Mouse (Mus musculus): ENCODE results near the gene Nppa. TPM values are rescaled to one million over a fixed set of nuclear protein-coding genes. Genes with fewer than 3 reads are reported as not detected.
A peak's percentile ranks its signal among the peaks of the same experiment; 100 is the strongest.

Gene Nppa
- total RNA-seq, 1 experiment from 2014 or later = not detected

- no peak for ATAC-seq (replicated peaks; ENCODE audit: insufficient number of reproducible peaks, low FRiP score, low TSS enrichment, poor library complexity, severe bottlenecking)
Measured at GRCm38 (mm10) chr4:148004361-148004760, 3.8 kb downstream of the Nppa start.

GRCm38 (mm10) chr4:148008412-148008811 lies 7.9 kb downstream of the Nppa start:
- no peak for ATAC-seq (replicated peaks; ENCODE audit: insufficient number of reproducible peaks, low FRiP score, low TSS enrichment, poor library complexity, severe bottlenecking)

- no peak for ATAC-seq (replicated peaks; ENCODE audit: insufficient number of reproducible peaks, low FRiP score, low TSS enrichment, poor library complexity, severe bottlenecking)
Measured at GRCm38 (mm10) chr4:148009641-148010040, 9.1 kb downstream of the Nppa start.

DNA sequence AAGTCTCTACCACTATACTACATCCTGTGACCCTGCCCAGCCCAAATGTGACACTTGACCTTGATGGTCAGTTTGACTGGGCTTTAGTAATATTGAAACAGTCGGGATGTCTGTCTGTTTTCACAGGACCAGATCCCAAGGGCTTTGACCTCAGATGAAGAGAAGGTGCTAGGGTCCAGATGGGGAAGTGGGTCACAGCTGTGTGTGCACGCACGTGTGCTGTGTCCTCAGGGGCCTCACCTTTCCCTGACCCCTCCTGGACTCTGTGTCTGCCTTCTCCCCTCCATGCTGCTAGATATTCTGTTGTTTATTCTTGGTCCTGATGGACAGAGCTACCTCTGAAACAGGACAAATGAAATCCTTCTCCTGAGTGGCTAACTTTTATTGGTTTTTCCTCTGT lies 10.8 kb downstream of the Nppa start:
- no peak for ATAC-seq (replicated peaks; ENCODE audit: insufficient number of reproducible peaks, low FRiP score, low TSS enrichment, poor library complexity, severe bottlenecking)

GRCm38 (mm10) chr4:148012216-148012615 lies 11.7 kb downstream of the Nppa start:
- ATAC-seq (replicated peaks; ENCODE audit: insufficient number of reproducible peaks, low FRiP score, low TSS enrichment, poor library complexity, severe bottlenecking) = no peak

DNA sequence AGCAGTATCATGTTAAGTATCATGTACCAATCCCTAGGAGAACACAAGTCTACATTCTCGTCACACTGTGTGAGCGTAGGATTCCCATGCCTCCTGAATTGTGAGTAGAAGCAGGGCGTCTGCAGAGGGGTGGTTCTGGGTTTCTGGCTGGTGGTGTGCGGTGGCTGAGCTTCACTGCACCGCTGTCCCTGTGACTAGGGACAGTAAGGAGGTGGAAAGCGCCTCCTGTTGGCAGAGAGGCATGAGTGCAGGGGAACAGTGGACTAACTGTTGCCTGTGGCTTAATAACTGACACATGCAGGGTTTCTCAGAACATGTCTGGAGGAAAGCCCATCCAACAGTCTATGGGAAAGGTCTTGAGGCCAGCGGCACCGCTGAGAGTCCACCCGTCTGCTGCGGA lies 14.9 kb downstream of the Nppa start:
- no peak for ATAC-seq (replicated peaks; ENCODE audit: insufficient number of reproducible peaks, low FRiP score, low TSS enrichment, poor library complexity, severe bottlenecking)

- ATAC-seq (replicated peaks; ENCODE audit: insufficient number of reproducible peaks, low FRiP score, low TSS enrichment, poor library complexity, severe bottlenecking) = no peak
Measured at GRCm38 (mm10) chr4:148016981-148017380, 16.5 kb downstream of the Nppa start.

GRCm38 (mm10) chr4:148018410-148018809 lies 17.9 kb downstream of the Nppa start:
- no peak for ATAC-seq (replicated peaks; ENCODE audit: insufficient number of reproducible peaks, low FRiP score, low TSS enrichment, poor library complexity, severe bottlenecking)

- ATAC-seq (replicated peaks; ENCODE audit: insufficient number of reproducible peaks, low FRiP score, low TSS enrichment, poor library complexity, severe bottlenecking) = no peak
Measured at GRCm38 (mm10) chr4:148024003-148024402, 23.5 kb downstream of the Nppa start.

- no peak for ATAC-seq (replicated peaks; ENCODE audit: insufficient number of reproducible peaks, low FRiP score, low TSS enrichment, poor library complexity, severe bottlenecking)
Measured at GRCm38 (mm10) chr4:148029297-148029696, 28.8 kb downstream of the Nppa start.

DNA sequence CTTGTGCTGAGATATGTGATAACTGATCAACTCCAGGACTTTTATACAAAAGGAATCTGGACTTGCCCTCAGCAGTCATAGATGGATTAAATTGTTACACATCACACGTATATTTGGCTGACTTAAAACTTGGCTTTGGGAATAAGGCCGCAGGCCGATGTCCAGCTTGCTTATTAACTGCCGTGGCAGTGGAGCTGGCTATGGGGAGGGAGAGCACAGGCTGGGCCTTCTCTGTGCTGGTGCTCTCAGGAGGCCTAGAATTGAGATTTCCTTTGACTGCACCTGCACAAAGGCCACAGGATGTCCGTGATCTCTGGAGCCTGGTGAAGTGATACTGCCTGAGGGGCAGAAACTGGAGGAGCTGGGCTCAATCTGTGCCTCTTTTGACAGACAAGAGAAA lies 30.0 kb downstream of the Nppa start:
- no peak for ATAC-seq (replicated peaks; ENCODE audit: insufficient number of reproducible peaks, low FRiP score, low TSS enrichment, poor library complexity, severe bottlenecking)

DNA sequence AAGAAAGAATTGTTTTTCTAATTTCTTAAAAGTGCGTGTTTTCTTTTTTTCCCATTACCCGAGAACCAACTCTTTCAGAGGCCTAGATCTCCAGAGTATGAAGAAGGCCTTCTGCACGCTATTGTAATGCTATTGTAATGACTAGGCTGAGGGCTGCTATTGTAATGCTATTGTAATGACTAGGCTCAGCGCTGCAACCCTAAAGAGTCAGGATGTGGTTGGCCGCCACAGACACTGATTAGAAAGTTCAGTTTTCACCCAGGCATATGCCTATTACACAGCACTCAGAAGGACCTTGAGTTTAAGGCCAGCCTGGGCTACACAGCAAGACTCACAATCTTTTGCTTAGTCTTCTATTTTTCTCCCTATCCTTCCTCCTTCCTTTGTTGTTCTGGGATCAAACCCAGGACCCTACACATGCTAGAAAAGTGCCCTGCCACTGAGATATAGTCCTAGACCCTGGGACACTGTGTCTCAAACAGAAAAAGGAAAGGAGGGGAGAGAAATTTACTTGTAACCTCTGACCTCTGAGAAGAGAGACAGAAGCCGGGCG lies 33.4 kb downstream of the Nppa start:
- ATAC-seq (replicated peaks; ENCODE audit: insufficient number of reproducible peaks, low FRiP score, low TSS enrichment, poor library complexity, severe bottlenecking) = no peak

- no peak for ATAC-seq (replicated peaks; ENCODE audit: insufficient number of reproducible peaks, low FRiP score, low TSS enrichment, poor library complexity, severe bottlenecking)
Measured at GRCm38 (mm10) chr4:148035440-148035839, 34.9 kb downstream of the Nppa start.

- ATAC-seq (replicated peaks; ENCODE audit: insufficient number of reproducible peaks, low FRiP score, low TSS enrichment, poor library complexity, severe bottlenecking) = no peak
Measured at GRCm38 (mm10) chr4:148038079-148038599, 37.6 kb downstream of the Nppa start.

DNA sequence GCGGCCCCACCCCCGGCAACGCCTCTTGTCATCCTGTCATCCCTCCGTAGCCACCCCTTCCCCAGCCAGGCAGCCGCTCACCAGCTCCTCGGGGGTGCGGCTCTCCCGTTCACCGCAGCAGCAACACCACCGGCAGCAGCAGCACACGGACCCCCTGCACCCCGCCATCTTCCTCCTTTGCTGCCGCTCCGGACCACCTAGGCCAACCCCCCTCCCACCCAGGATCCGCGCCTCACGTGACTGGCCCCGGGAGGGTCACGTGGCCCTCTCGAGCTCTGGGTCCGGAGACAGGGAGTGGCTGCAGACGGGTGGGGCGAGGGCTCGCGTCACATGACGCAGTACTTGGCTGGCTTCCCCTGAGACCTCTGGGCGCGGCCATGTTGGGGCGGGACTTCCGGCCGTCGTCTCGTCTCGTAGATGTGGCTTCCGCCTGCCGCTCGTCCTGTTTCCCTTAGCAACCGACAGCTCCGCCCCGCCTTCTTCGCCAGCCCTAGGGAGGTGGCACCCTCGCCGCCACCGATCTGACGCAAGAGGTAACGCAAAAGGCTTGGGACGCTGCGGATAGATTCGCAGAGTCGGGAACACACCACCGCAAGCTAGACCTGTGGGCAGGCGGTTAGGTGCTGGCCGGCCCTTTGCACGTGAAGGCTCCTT lies 38.2 kb downstream of the Nppa start, which contains the start of the genes Clcn6 and Mthfr:
TSS of gene Clcn6 (minus strand) at position 222 of the 654 bp plus-strand sequence.
TSS of gene Mthfr (plus strand) at position 478 of the 654 bp plus-strand sequence.
- peak; percentile 89 for ATAC-seq (replicated peaks; ENCODE audit: insufficient number of reproducible peaks, low FRiP score, low TSS enrichment, poor library complexity, severe bottlenecking)

DNA sequence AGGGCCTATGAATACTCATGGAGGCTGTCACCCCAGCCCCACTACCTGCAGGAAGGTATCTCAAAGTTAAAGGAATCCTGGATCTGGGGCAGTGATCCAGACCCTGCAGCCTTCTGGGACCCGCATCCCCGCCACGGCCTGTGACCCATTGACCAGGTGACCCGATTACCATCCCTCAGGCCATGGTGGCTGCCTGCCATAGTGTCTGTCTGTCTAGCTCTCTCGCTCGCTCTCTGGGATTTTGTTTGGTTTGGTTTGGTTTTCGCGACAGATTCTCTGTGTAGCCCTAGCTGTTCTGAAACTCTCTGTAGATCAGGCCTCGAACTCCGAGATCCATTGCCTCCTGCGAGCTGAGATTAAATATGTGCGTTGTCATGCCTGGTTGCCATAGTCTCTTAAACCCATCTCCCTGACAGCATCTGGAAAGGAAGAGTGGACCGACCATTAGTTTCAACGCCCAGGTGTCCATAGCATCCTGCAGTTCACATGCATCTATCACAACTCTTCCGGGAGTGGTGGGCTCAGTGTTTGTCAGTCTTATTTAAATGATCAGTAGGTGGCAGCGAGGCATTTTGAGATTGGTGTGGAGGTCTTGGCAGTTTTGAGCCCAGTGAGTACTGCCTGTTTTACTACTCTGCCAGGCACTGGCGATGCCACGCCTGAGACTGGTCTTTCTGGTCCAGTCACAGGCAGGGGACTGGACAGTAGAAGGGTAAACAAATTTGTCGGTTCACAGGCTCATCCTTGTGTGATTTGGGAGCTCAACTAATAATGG lies 38.9 kb downstream of the Nppa start:
- no peak for ATAC-seq (replicated peaks; ENCODE audit: insufficient number of reproducible peaks, low FRiP score, low TSS enrichment, poor library complexity, severe bottlenecking)

DNA sequence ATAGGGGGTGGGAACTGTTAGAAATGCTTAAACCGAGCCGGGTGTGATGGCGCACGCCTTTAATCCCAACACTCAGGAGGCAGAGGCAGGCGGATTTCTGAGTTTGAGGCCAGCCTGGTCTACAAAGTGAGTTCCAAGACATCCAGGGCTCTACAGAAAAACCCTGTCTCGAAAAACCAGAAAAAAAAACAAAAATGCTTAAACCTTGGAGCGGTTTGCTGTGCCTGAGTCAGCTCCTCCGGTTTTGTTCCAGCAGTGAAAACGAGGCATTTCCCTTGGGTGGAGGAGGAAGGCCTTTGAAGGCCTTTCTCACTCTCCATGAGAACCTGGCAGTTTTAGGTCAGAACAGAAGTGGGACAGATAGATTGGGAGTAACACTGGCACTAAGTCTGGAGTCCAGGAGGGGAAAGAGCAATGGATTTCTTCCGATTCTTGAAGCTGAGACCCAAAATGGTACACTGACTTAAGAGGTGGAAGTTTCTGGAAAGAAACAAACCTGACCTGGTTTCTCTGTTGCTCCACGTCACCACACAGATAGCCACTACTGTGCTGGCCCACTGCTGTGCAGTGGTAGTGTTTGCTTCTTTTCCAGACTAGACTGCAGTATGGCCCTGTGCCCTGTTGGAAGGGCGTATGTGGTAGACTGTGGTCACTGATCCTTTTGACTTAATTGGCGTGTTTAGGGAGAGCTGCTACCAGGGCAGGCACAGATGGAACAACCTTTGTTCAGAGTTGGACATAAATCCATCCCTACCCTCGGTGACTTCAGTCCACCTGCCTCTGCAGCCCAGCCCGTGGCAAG lies 39.7 kb downstream of the Nppa start:
- no peak for ATAC-seq (replicated peaks; ENCODE audit: insufficient number of reproducible peaks, low FRiP score, low TSS enrichment, poor library complexity, severe bottlenecking)

- ATAC-seq (replicated peaks; ENCODE audit: insufficient number of reproducible peaks, low FRiP score, low TSS enrichment, poor library complexity, severe bottlenecking) = no peak
Measured at GRCm38 (mm10) chr4:148040933-148041610, 40.5 kb downstream of the Nppa start.
